ENCODE assay signal across 16 mouse cellular contexts in genomic region chr7:87148681-87149080, GRCm38 (mm10).
"Had no signal": no experiment of that assay in that cellular context is flagged by ENCODE, and none has a peak within 500 bp of the region (broad histone marks: within the 10 kb centered on the region; RNA-seq: fewer than 3 reads in every experiment).

No protein-coding gene starts in this region.

- DNase-seq: layer of hippocampus, postnatal 36 days; left cerebral cortex, postnatal 4 days; liver, postnatal 0 days; lung, embryonic 14.5 days; thymus, adult 18-20 months; thymus, postnatal 36 days had no signal

- H3K9ac ChIP-seq: limb, embryonic 12.5 days; limb, embryonic 15.5 days; liver, embryonic 14.5 days; liver, postnatal 0 days; lung, embryonic 14.5 days; neural tube, embryonic 12.5 days had no signal

- H3K4me3 ChIP-seq: limb, embryonic 12.5 days; limb, embryonic 15.5 days; neural tube, embryonic 12.5 days had no signal

- ATAC-seq: hindbrain, postnatal 0 days; intestine, postnatal 0 days; liver, postnatal 0 days; lung, postnatal 0 days had no signal

- H3K27me3 ChIP-seq: limb, embryonic 12.5 days; limb, embryonic 15.5 days; neural tube, embryonic 12.5 days had no signal

- H3K27ac ChIP-seq: hindbrain, postnatal 0 days; kidney, postnatal 0 days; limb, embryonic 12.5 days; limb, embryonic 15.5 days; liver, embryonic 14.5 days; macrophage; neural tube, embryonic 12.5 days had no signal

- H3K4me2 ChIP-seq: limb, embryonic 12.5 days; limb, embryonic 15.5 days; liver, embryonic 11.5 days; lung, embryonic 14.5 days; neural tube, embryonic 12.5 days had no signal

- H3K4me1 ChIP-seq: limb, embryonic 12.5 days; limb, embryonic 15.5 days; neural tube, embryonic 12.5 days had no signal

- H3K36me3 ChIP-seq: limb, embryonic 12.5 days; limb, embryonic 15.5 days; neural tube, embryonic 12.5 days had no signal

- H3K9me3 ChIP-seq: limb, embryonic 12.5 days; limb, embryonic 15.5 days; neural tube, embryonic 12.5 days had no signal
